ENCODE assay signal across 24 mouse cellular contexts in the genomic region with DNA sequence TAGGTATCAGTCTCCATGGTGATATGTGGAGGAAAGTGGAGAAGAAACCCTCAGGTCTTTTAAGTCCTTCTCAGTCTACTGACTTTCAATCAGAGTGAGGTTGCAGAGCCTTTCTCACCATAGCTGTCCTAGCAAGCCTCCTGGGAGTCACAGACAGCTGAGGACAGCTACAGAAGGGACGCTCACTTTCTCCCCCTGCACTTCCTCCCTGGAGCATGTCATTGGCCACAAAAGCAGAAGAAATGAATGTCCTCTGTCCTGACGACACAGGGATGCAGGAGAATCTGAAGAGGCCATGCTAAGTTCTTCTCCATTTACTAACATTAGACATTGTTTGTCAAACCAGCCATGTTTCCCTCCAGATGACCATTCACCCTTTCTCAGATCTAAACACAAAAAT.
DNase-seq lines count a peak whose midpoint lies in the region; ATAC-seq and TF ChIP-seq lines count a peak whose summit lies in the region.
"Had no signal": no experiment of that assay in that cellular context is flagged by ENCODE, and none has a peak within 500 bp of the region (broad histone marks: within the 10 kb centered on the region; RNA-seq: fewer than 3 reads in every experiment).

No protein-coding gene starts in this region.

- TF ChIP-seq CTCF in CH12.LX (conservative IDR thresholded peaks at IDR 0.05 in 1 of 2, IDR thresholded peaks at IDR 0.05 in 1 of 2; ENCODE audit: low read depth in 2 of 2, low read length in 2 of 2): no peak

- TF ChIP-seq POLR2A in limb, embryonic 14.5 days (IDR thresholded peaks at IDR 0.05; ENCODE audit: borderline replicate concordance, extremely low read depth, insufficient read depth, insufficient read length): no peak
- TF ChIP-seq POLR2A in CH12.LX (IDR thresholded peaks at IDR 0.05; ENCODE audit: low read depth, low read length): no peak

- no peak for TF ChIP-seq RAD21 in CH12.LX (IDR thresholded peaks at IDR 0.05; ENCODE audit: low read depth, low read length)

- no peaks in the 10 kb centered on the region for H3K27me3 ChIP-seq in limb, embryonic 14.5 days (ENCODE audit: control insufficient read depth, insufficient read depth, low read length)
- peaks cover 13% of the 10 kb centered on the region; the same call in 1 of the 2 replicates for H3K27me3 ChIP-seq in limb, embryonic 10.5 days (ENCODE audit: low read depth, poor library complexity, severe bottlenecking)
- no peaks in the 10 kb centered on the region for H3K27me3 ChIP-seq in CH12.LX (replicated peaks)
- H3K27me3 ChIP-seq in embryonic facial prominence, embryonic 13.5 days: peaks cover 11% of the 10 kb centered on the region
- H3K27me3 ChIP-seq: forebrain, embryonic 15.5 days; heart, embryonic 15.5 days; hindbrain, embryonic 13.5 days; limb, embryonic 15.5 days; lung, embryonic 15.5 days; midbrain, embryonic 15.5 days had no signal

- peaks cover 6% of the 10 kb centered on the region for H3K4me1 ChIP-seq in limb, embryonic 14.5 days (ENCODE audit: control insufficient read depth, insufficient read depth, low read length)
- peaks cover 10% of the 10 kb centered on the region for H3K4me1 ChIP-seq in limb, embryonic 10.5 days
- peaks cover 5 to 15% of the 10 kb centered on the region in 2 experiments for H3K4me1 ChIP-seq in CH12.LX (ENCODE audit: control insufficient read depth in 1 of 2, insufficient read depth in 2 of 2)
- peaks cover 4% of the 10 kb centered on the region for H3K4me1 ChIP-seq in embryonic facial prominence, embryonic 13.5 days
- H3K4me1 ChIP-seq: forebrain, embryonic 15.5 days; midbrain, embryonic 15.5 days had no signal

- no peak overlapping the region for H3K4me2 ChIP-seq in limb, embryonic 14.5 days (replicated peaks; ENCODE audit: low read depth, low read length, severe bottlenecking)
- no peak overlapping the region for H3K4me2 ChIP-seq in CH12.LX (ENCODE audit: insufficient read depth, low read depth, poor library complexity, severe bottlenecking)
- no peak overlapping the region for H3K4me2 ChIP-seq in embryonic facial prominence, embryonic 13.5 days
- H3K4me2 ChIP-seq: forebrain, embryonic 15.5 days; hindbrain, embryonic 13.5 days; midbrain, embryonic 15.5 days had no signal

- no peaks in the 10 kb centered on the region for H3K36me3 ChIP-seq in limb, embryonic 14.5 days (ENCODE audit: control insufficient read depth, insufficient read depth, low read length)
- no peaks in the 10 kb centered on the region for H3K36me3 ChIP-seq in limb, embryonic 10.5 days
- no peaks in the 10 kb centered on the region for H3K36me3 ChIP-seq in CH12.LX (replicated peaks in 1 of 2; ENCODE audit: control insufficient read depth in 1 of 2, insufficient read depth in 1 of 2, low read length in 1 of 2)
- H3K36me3 ChIP-seq in embryonic facial prominence, embryonic 13.5 days: no peaks in the 10 kb centered on the region
- H3K36me3 ChIP-seq: forebrain, embryonic 10.5 days; forebrain, embryonic 15.5 days; heart, embryonic 15.5 days; hindbrain, embryonic 13.5 days; limb, embryonic 15.5 days; lung, embryonic 15.5 days; midbrain, embryonic 15.5 days had no signal

- H3K79me2 ChIP-seq in CH12.LX (replicated peaks; ENCODE audit: control insufficient read depth, extremely low read depth, insufficient read depth, poor library complexity, severe bottlenecking): no peaks in the 10 kb centered on the region

- no peak for DNase-seq in limb, embryonic 14.5 days (ENCODE audit: low spot score)
- DNase-seq in limb, embryonic 10.5 days (ENCODE audit: low spot score): no peak
- peak; percentile 68 for DNase-seq in CH12.LX (ENCODE audit: extremely low read depth)
- no peak for DNase-seq in layer of hippocampus, adult 9-11 months
- no peak for DNase-seq in gastrocnemius, postnatal 4 days (ENCODE audit: low spot score in 2 of 2)
- DNase-seq: adrenal gland, postnatal 25 days; cerebellum, adult 18-20 months; cerebellum, postnatal 10 days; heart, postnatal 36 days; kidney, adult 11 months; kidney, postnatal 14 days; lung, postnatal 36 days; right cerebral cortex, postnatal 25 days had no signal

- no peak for ATAC-seq in limb, embryonic 14.5 days (ENCODE audit: low FRiP score, low read depth)
- no peak for ATAC-seq in embryonic facial prominence, embryonic 13.5 days (ENCODE audit: insufficient number of reproducible peaks, insufficient read depth, low FRiP score, low TSS enrichment, low read depth)
- ATAC-seq in megakaryocyte progenitor cell, adult 5-6 weeks (replicated peaks; ENCODE audit: poor library complexity): peak; percentile 83
- ATAC-seq: forebrain, embryonic 15.5 days; midbrain, embryonic 15.5 days had no signal

- dilution Hi-C loops in CH12.LX (cut with MboI; ENCODE audit: extremely low pct_ligation_motif_present, extremely low pct_unique_long_range_greater_than_20kb, low sequenced_read_pairs): no loop called here

- no peak overlapping the region for H3K4me3 ChIP-seq in limb, embryonic 14.5 days (replicated peaks; ENCODE audit: low read length)
- no peak overlapping the region for H3K4me3 ChIP-seq in limb, embryonic 10.5 days
- no peak overlapping the region for H3K4me3 ChIP-seq in CH12.LX (replicated peaks in 1 of 3; ENCODE audit: low read depth in 2 of 3, low read length in 2 of 3, poor library complexity in 1 of 3)
- H3K4me3 ChIP-seq in embryonic facial prominence, embryonic 13.5 days: no peak overlapping the region
- H3K4me3 ChIP-seq: forebrain, embryonic 10.5 days; forebrain, embryonic 15.5 days; heart, embryonic 15.5 days; hindbrain, embryonic 13.5 days; left cerebral cortex, adult 2 months; limb, embryonic 15.5 days; lung, embryonic 15.5 days; midbrain, embryonic 15.5 days had no signal

- 40% methylated on average over 2 of the region's 2 CpGs for WGBS in limb, embryonic 14.5 days
- 43% methylated on average over 2 of the region's 2 CpGs for WGBS in limb, embryonic 10.5 days
- WGBS in embryonic facial prominence, embryonic 13.5 days: 48% methylated on average over 2 of the region's 2 CpGs

- in situ Hi-C loops in CH12.LX (cut with MboI; ENCODE audit: low pct_ligation_motif_present, low pct_unique_long_range_greater_than_20kb, low sequenced_read_pairs): no loop called here

- H3K9me3 ChIP-seq in limb, embryonic 14.5 days (ENCODE audit: control insufficient read depth, low read length): no peaks in the 10 kb centered on the region
- 0 out of 2 replicates have a peak, but pooled peaks cover 2% of the 10 kb centered on the region for H3K9me3 ChIP-seq in limb, embryonic 10.5 days (replicated peaks)
- no peaks in the 10 kb centered on the region for H3K9me3 ChIP-seq in CH12.LX (replicated peaks; ENCODE audit: low read length)
- H3K9me3 ChIP-seq in embryonic facial prominence, embryonic 13.5 days: 0 out of 2 replicates have a peak, but pooled peaks cover 5% of the 10 kb centered on the region
- H3K9me3 ChIP-seq: forebrain, embryonic 10.5 days; forebrain, embryonic 15.5 days; heart, embryonic 15.5 days; hindbrain, embryonic 13.5 days; limb, embryonic 15.5 days; lung, embryonic 15.5 days; midbrain, embryonic 15.5 days had no signal

- H3K27ac ChIP-seq in limb, embryonic 14.5 days (replicated peaks; ENCODE audit: low read depth, low read length): 0 out of 2 replicates have a peak overlapping the region, but pooled peaks have one; percentile 38
- H3K27ac ChIP-seq in limb, embryonic 10.5 days: no peak overlapping the region
- no peak overlapping the region for H3K27ac ChIP-seq in CH12.LX (ENCODE audit: insufficient read depth, low read depth)
- 0 out of 2 replicates have a peak overlapping the region, but pooled peaks have one; percentile 1 for H3K27ac ChIP-seq in embryonic facial prominence, embryonic 13.5 days
- H3K27ac ChIP-seq: forebrain, embryonic 10.5 days; forebrain, embryonic 15.5 days; heart, embryonic 15.5 days; hindbrain, embryonic 13.5 days; left cerebral cortex, adult 2 months; liver, embryonic 14.5 days; lung, embryonic 15.5 days; midbrain, embryonic 15.5 days had no signal

- peak; percentile 40; the same call in 1 of the 2 replicates for TF ChIP-seq EP300 in CH12.LX (IDR thresholded peaks at IDR 0.05; ENCODE audit: low read length)

- no peak overlapping the region for H3K9ac ChIP-seq in limb, embryonic 14.5 days (ENCODE audit: low read depth, low read length, severe bottlenecking)
- H3K9ac ChIP-seq in CH12.LX (ENCODE audit: insufficient read depth, low read depth): no peak overlapping the region
- no peak overlapping the region for H3K9ac ChIP-seq in embryonic facial prominence, embryonic 13.5 days
- H3K9ac ChIP-seq: forebrain, embryonic 15.5 days; heart, embryonic 15.5 days; hindbrain, embryonic 13.5 days; limb, embryonic 15.5 days; liver, embryonic 14.5 days; lung, embryonic 15.5 days; midbrain, embryonic 15.5 days had no signal

TF ChIP-seq in CH12.LX, 34 proteins besides CTCF, POLR2A, EP300 and RAD21:
- no peak for TF ChIP-seq MAX (IDR thresholded peaks at IDR 0.05; ENCODE audit: low read length)
- no peak for TF ChIP-seq POLR2AphosphoS2 (IDR thresholded peaks at IDR 0.05; ENCODE audit: low read depth, low read length)
- no peak for TF ChIP-seq BHLHE40 (IDR thresholded peaks at IDR 0.05; ENCODE audit: low read depth, low read length)
- no peak for TF ChIP-seq RCOR1 (conservative IDR thresholded peaks at IDR 0.05; ENCODE audit: low read depth, low read length)
- TF ChIP-seq SMC3 (IDR thresholded peaks at IDR 0.05; ENCODE audit: low read depth, low read length): no peak
- TF ChIP-seq TBP (conservative IDR thresholded peaks at IDR 0.05; ENCODE audit: low read depth, low read length): no peak
- TF ChIP-seq IRF4 (IDR thresholded peaks at IDR 0.05; ENCODE audit: low read depth, low read length): peak; percentile 56
- TF ChIP-seq USF2 (conservative IDR thresholded peaks at IDR 0.05; ENCODE audit: low read depth, low read length): no peak
- TF ChIP-seq JUN (IDR thresholded peaks at IDR 0.05; ENCODE audit: insufficient read depth, low read depth, low read length): no peak
- no peak for TF ChIP-seq MAFK (IDR thresholded peaks at IDR 0.05; ENCODE audit: insufficient replicate concordance, low read length)
- no peak for TF ChIP-seq NRF1 (IDR thresholded peaks at IDR 0.05; ENCODE audit: low read depth, low read length)
- TF ChIP-seq USF1 (IDR thresholded peaks at IDR 0.05; ENCODE audit: low read depth, low read length): no peak
- peak; percentile 62 for TF ChIP-seq ETS1 (conservative IDR thresholded peaks at IDR 0.05; ENCODE audit: low read depth, low read length)
- no peak for TF ChIP-seq KAT2A (IDR thresholded peaks at IDR 0.05; ENCODE audit: insufficient replicate concordance, low read length)
- TF ChIP-seq ZNF384 (IDR thresholded peaks at IDR 0.05; ENCODE audit: low read depth, low read length): no peak
- no peak for TF ChIP-seq PAX5 (IDR thresholded peaks at IDR 0.05; ENCODE audit: low read length)
- no peak for TF ChIP-seq HCFC1 (IDR thresholded peaks at IDR 0.05; ENCODE audit: low read depth, low read length)
- no peak for TF ChIP-seq CHD2 (IDR thresholded peaks at IDR 0.05; ENCODE audit: low read length)
- TF ChIP-seq JUND (conservative IDR thresholded peaks at IDR 0.05; ENCODE audit: low read depth, low read length): 0 out of 2 replicates have a peak, but pooled peaks have one; percentile 30
- TF ChIP-seq MEF2A (IDR thresholded peaks at IDR 0.05; ENCODE audit: borderline replicate concordance, low read depth, low read length): 0 out of 2 replicates have a peak, but pooled peaks have one; percentile 14

Comparison
In these comparisons a context has a peak if more than half of its experiments do, and no peak if none do; other contexts are left out.
1. H3K27ac ChIP-seq: peak in limb, embryonic 14.5 days (single experiment) and embryonic facial prominence, embryonic 13.5 days (single experiment); none in limb, embryonic 10.5 days (single experiment) and CH12.LX (single experiment).